Mouse (Mus musculus): ENCODE data around the gene Kctd3.

DNA sequence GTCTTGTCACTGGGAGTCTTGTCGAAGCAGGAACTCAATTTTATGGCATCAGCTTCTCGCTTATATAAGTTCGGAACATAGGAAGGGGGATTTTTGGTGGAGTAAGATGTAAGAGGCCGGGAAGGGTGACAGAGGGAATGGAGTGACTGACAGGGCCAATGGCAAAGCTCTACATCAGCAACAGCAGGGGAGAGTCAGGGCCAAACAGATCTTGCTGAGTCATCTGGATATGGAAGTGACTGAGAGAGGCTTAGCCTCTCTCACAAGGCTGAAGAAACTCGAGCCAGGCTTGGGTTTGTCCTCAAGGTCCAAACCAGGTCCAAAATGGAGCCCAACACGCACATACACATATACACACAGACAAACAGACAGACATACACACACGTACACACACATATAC lies 23.3 kb upstream of the Kctd3 start:
- TF ChIP-seq CTCF (conservative IDR thresholded peaks at IDR 0.05; ENCODE audit: insufficient read depth, insufficient read length, low read depth, low read length) (no peak), POLR2A (IDR thresholded peaks at IDR 0.05; ENCODE audit: low read depth, low read length) (no peak)

All from kidney, adult 2 months (tissue).